Mouse (Mus musculus): Measurements from ENCODE around the gene Wfikkn1.

The Wfikkn1 gene

DNA sequence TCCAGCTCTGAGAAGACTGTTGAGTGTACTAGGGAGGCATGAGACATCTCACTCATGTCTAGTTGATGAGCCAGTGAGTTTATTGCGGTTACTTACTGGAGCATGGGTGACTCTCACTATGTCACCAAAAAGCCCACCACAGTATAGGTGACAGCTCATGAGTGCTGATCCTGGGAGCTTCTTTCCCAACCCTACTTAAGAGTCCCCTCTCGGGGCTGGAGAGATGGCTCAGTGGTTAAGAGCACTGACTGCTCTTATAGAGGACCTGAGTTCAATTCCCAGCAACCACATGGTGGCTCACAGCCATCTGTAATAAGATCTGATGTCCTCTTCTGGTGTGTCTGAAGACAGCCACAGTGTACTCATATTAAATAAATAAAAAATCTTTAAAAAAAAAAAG is 10.7 kb downstream of the Wfikkn1 start:
- DNase-seq (ENCODE audit: inconsistent age in 2 of 2, low spot score in 1 of 2): no peak

DNA sequence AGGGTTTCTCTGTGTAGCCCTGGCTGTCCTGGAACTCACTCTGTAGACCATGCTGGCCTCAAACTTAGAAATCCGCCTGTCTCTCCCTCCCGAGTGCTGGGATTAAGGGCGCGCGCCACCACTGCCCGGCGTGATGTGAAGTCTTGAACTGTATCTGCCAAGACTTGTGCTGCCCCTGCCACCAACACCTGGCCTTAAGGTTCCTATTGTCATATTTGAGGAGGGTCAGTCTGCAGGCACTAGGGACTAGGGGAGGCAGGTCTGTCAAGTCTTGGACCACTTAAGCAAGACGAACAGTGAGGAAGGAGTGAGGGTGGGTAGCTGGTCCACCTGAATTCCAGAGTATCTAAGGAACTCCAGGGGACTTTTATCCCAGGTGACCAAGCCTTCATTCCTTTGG is 11.2 kb downstream of the Wfikkn1 start:
- DNase-seq (ENCODE audit: inconsistent age in 2 of 2, low spot score in 1 of 2): peak in 1 of 2 experiments; percentile 57

DNA sequence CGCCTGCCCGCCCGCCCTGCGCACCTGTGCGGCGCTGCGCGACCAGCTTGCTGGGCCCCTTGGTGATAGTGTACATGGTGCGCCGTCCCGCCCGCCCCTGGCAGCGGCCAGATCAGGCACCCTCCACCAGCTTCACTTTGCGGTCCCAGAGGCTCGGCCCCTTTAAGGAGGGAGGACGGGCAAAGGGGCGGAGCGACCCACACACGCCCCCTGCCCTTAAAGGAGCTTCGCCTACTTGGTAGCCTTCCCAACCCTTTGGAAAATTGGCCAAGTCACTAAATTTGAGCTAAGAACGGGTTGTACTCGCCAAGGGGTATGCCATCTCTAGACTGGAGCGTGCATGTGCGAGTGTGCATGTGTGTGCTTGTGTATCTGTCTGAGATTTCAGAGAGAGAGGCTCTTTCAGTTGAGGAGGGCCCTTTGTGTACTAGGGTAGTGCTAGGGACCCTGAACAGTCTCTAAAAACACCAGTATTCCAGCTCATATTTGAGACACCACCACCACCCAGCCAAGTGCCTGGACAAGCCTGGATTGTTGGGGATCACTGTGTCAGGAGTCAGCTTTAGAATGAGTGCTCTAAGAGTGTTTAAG is 12.0 kb downstream of the Wfikkn1 start, which contains the start of gene Mcrip2:
TSS of gene Mcrip2 (minus strand) at position 164 of the 591 bp plus-strand sequence.
- peak; percentile 94 to 97 for DNase-seq (ENCODE audit: inconsistent age in 2 of 2, low spot score in 1 of 2)

DNA sequence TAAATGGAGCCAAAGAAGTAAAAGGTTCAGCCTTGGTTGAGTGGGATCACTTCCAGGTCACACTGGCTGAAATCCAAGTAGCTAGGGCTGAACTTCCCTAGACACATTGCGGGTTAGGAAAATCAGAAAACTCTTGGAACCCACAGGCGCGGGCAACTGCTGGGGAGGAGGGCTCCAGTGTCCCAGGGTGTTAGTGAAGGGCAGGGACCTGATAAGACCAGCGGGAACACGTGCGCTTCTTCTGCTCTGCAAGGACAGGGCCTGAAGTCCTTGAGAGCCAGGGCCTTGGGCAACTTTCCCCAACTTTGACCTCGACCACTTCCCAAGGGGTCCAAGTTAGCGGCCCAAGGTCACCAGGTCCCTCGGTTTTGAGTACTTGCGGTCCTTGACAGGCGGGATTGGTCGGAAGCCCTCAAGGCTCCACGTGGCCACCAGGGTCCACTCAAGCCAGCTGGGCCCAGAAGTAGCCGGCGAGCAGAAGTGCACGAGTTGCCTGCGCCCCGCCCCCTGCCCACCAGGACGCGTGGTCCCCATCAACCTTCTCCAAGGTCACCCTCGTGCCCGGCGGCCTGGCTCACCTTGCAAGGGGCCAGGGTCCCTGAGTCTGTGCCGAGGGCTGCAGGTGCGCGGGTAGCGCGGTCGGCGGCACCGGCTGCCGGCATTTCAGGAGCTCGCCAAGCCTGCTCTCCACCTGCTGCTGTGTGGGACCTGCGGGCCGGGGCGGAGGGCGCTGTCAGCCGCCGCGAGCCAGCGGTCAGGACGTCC is 12.6 kb downstream of the Wfikkn1 start:
- peak; percentile 89 to 96 for DNase-seq (ENCODE audit: inconsistent age in 2 of 2, low spot score in 1 of 2)

DNA sequence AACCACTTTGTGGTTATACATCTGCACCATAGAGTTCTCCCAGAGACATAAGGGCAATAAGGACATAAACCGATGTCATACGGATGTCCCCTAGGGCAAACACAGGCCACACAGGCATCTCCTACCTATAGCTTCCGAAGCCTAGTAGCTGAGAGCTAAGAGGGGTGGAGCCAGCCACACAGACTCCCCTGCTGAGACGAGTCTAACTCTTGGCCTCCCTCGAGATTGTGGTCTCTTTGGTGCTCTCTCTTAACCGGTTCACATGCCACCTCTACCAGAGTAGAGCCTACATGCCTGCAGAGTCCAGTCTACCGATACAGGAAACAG is 13.2 kb downstream of the Wfikkn1 start:
- DNase-seq (ENCODE audit: inconsistent age in 2 of 2, low spot score in 1 of 2): no peak

DNA sequence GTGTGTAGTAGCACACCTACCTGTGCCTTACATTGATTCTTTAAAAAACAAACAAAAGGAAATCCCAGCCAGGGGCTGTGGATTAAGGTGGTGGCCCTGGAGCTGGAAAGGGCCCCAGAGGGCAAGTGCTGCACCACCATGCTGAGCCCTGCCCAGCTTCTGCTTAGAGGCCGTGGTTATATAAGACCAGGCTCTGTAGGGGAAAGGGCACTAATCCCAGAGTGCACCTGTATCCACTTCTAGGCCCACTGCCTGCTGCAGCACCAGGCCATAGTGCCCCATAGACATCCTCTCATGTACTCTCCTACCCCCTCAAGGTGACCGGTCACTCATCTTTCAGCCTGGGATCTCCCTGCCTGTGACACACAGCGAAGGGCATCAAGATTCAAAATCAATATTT is 14.5 kb downstream of the Wfikkn1 start:
- DNase-seq (ENCODE audit: inconsistent age in 2 of 2, low spot score in 1 of 2): peak in 1 of 2 experiments; percentile 76

DNA sequence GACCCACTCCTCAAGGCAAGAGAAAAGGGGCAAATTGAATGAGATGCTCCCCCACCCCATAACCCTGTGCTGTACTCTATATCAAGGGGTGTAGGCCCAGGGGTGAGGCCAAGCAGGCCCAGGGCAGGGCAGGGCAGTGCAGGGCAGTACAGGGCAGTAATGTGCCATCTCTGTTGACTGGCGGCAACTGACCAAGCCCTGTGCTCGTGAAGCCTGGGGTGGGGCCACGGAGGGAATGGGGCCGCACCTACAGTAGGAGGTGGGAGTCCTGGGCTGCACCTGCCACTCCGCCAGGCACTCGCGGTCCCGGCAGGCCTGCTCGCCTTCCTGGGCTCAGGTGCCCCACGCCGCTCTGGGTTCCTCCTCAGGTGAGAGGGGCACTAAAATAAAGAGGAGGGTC is 15.4 kb downstream of the Wfikkn1 start:
- DNase-seq (ENCODE audit: inconsistent age in 2 of 2, low spot score in 1 of 2): peak; percentile 31 to 60

DNA sequence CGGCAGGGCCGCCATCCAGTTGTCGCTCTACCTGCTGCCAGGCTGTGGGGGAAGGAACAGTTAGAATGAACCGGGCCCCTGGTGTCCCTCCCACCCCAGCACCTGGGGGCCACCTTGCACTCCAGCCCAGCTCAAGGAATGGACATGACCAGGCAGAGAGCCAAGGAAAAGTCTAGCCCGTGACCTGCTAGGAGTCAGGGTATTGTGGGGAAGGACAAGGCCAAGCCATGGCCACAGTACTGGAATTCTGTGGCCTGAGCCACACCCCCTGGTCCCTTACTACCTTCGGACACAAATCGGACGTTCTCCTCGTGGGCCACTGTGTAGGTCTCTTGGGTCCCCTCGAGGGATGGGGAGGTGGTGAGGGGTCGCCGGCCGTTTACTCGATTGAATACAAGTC is 16.3 kb downstream of the Wfikkn1 start:
- DNase-seq (ENCODE audit: inconsistent age in 2 of 2, low spot score in 1 of 2): peak; percentile 39 to 81

DNA sequence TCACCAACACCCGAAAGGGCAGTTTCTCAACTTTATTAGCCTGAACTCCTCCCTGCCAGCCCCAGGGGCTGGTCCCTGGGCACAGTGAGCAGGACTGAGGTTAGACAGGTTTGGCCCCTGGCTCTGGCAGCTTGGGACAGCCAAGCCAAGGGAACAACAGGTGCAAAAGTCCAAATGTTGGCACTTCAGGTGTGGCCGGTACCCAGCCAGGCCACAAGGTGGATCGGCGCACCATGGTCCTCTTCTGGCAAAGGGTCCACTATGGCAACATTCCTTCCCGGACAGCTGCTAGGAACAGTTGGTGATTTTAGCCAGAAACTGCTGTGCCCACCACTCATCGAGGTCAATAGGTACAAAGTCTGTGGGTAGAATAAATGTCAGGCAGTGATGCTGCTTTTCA is 17.0 kb downstream of the Wfikkn1 start:
- peak in 1 of 2 experiments; percentile 54 for DNase-seq (ENCODE audit: inconsistent age in 2 of 2, low spot score in 1 of 2)

DNA sequence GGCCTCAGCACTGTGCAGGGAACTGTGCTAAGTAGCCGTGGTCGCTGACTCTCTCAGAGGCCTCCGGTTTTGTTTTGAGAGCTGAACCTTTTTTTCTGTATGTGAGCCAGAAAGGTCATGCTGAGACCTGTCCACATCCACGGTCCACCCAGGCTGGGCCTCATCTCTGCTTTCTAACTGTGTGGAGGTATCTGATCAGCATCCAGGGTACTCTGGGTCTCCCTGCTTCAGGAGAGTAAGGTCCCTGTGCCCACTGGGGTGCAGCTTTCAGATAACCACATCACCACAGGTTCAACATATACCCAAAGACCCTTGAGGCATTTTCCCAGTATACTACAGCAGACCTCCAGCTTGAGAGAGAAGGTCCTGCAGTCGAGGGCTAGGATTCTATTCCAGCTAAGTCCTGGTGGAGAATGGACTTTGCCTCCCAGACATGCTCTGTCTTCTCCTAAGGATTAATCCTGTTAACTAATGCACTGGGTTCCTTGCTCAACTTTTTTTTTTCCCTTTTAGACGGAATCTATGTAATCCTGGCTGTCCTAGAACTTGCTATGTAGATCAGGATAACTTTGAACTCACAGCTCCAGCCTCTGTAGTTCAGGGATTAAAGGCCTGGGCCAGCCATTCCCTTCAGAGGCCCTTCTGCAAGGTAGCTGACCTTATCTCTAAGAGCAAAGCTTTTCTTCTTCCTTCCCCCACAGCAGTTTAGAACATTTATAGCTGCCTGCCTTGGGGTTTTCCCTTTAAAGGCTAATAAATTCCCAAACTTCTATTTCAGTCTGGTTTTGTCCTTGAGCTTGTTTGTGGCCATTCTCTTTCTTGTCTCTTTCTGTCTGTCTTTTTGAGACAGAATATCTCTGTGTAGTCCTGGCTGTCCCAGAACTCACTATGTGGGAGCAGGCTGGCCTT is 18.7 kb downstream of the Wfikkn1 start:
- peak in 1 of 2 experiments; percentile 77 for DNase-seq (ENCODE audit: inconsistent age in 2 of 2, low spot score in 1 of 2)

DNA sequence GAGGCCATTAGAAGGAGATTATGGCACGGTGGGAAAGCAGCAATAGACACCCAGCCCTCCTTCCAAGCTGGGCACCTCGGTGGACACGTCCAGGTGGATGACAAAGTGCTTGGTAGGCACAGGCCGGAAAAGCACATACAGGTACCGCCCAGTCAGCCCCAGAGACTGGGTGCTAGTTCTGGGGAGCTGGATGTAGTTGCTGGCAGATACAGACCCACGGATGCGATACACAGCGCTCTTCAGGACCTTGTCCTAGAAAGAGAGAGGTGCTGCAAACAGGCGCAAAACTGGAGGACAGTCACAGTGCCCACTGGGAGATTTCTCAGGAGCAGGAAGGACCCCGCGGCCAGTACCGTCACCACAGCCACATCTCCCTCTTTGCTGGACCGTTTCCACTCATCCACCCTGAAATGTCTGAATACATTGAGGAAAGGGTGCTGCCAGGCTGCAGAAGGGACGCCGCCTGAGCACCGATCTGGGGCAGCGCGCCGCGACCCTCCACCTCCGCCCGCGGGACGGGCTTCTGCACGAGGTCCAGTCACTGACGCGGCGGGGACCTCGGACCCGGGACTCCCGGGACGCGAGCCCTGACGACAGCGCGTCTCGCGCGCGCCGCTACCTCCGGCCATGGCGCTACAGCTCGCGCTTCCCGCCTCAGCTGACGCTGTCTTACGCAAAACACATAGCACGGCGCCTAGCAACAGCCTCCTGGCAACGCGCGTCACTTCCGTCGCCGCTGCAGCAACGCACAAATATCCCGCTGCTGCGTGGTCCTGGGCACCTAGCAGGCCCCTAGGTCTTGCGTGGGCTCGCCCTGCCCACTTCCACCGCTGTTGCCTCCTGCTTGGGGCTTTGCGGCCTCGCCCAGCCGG is 19.6 kb downstream of the Wfikkn1 start, which contains the start of gene Wdr90:
TSS of gene Wdr90 (minus strand) at position 670 of the 872 bp plus-strand sequence.
- peak; percentile 94 to 97 for DNase-seq (ENCODE audit: inconsistent age in 2 of 2, low spot score in 1 of 2)

DNA sequence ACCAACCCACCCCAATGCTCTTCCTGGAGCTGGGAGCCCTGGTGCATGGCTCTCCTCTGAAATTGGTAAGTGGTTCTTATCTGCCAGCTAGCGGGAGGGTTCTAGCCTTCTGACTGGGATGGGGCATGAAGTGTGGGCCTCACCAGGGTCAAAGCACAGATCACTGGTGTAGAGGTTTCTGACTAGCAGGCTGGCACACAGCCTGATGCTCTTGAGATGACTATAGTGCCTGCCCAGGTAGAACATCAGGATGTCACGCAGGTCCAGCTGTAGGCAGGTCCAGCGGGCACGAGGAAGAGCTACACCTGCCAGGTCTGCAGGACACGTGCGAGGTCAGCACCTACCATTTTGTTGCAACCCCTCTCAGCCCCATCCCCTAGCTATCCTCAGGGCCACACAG is 20.4 kb downstream of the Wfikkn1 start:
- DNase-seq (ENCODE audit: inconsistent age in 2 of 2, low spot score in 1 of 2): peak in 1 of 2 experiments; percentile 36

DNA sequence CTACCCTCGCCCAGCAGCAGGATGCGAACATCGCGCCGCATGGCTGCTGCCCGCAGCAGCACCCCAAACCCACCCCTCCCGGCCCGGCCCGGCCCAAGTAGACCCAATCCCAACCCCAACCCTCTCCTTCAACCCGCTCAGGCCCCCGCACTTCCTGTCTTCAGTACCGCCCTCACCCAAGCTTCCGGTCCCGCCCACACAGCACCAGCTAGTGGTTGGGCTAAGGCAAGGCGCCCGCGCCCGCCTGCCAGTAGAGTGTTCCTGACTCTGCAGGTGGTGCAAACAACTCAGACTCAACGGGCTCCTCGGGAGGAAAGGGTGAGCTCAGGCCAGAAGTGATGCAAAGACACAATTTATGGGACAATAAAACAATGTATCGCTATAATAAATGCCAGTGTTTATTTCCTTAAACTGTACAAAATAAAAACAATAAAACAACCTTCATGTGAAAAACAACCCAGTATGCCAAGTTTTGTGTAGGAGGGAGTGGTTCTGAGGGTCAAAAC is 36.2 kb downstream of the Wfikkn1 start, which contains the start of gene Rhot2:
TSS of gene Rhot2 (minus strand) at position 456 of the 506 bp plus-strand sequence.
- DNase-seq (ENCODE audit: inconsistent age in 2 of 2, low spot score in 1 of 2): peak; percentile 96 to 98

DNA sequence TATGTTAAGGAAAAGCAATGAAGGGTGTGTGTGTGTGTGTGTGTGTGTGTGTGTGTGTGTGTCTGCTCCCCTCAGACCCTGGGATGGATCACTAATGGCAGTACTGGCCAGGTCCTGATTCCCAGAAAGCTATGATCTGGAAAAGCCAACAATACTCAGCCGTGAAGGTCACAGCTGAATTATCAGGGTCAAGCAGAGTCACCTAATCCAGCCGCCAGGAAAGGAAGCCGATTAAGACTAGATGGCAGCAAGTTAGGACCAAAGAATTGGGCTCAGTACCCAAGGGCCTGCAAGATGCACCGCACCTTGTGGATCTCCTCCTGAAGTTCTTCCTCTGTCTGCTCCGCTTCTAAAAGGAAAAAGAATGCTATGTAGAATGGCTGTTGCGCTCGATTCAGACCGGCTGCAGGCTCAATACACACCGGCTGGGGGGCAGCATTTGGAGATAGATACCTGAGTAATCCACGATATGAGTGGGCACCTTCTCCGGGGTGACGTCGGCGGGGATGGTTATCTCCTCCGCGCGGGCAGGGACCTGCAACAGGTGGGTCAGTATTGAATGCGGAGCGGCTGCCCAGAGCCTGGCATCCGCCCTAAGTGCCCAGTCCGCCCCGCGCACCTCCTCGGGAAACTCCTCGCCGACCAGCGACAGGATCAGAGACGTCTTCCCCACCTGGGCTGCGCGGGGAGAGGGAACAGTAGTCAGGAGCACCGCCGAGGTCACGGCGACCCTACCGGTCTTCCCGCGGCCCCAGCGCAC is 36.8 kb downstream of the Wfikkn1 start:
- DNase-seq (ENCODE audit: inconsistent age in 2 of 2, low spot score in 1 of 2): peak in 1 of 2 experiments; percentile 84

DNA sequence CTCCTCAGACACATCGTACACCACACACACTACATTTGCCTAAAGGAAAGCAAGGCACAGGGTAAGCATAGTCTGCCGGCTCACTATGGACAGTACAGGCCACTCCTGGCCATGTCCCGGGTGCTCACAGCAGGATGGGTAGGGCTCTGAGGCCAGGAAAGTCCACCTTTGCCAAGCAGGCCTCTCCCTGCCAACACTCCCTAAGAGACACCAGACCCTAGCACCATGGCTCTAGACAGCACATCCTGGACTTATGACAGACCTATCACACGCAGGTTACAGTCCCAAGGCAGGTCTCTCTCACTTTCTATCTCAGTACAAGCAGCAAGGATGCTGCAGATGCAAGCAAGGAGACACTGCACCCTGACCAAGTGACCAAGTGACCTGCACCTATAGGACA is 37.5 kb downstream of the Wfikkn1 start:
- no peak for DNase-seq (ENCODE audit: inconsistent age in 2 of 2, low spot score in 1 of 2)

DNA sequence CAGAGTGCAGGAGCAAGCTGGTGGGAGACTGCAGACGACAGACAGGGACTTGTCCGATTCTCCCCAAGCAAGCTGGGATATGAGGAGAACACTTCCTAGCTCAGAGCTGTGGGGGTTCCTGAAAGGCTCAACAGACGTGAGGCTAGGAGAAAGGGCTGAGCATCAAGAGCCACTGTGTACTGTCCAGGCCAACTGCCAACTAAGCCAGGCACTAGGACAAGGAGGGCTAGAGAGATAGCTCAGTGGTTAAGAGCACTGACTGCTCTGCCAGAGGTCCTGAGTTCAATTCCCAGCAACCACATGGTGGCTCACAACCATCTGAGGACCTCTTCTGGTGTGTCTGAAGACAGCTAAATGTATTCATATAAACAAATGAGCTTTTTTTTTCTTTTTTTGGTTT is 38.1 kb downstream of the Wfikkn1 start:
- no peak for DNase-seq (ENCODE audit: inconsistent age in 2 of 2, low spot score in 1 of 2)

DNA sequence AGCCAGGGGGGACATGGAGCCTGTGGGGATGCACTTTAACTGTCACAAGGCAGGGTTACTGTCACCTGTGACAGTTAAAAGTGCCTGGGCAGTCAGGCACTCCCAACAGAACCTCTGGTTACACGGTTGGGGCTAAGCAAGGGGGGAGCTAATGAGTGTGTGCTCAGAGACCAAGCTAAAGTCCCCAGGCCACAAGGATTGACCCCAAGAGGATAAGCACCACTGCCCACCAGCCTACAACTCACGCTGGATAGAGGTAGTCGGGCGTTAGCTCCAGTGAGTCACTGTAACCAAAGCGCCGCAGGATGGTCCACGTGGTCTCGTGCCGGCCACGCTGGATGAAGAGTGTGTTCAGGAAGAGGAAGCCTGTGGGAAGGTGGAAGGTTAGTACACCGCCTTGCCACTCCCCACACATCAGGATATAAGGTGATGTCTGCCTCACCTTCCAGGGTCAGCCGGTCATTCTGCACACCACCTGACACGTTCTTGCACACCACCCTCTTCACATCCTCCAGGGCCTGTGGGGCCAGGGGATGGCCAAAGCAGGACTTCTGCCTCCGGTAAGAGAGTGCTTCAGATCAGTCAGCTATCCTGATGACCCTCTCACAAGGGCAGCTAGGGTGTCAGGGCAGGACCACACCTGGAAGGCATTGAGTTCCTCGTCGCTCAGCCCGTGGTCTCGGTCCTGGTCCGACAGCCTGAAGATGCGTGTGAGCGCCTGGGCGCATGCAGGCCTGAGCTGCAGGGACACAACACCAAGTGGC is 39.4 kb downstream of the Wfikkn1 start, which contains the start of gene Gm20683:
TSS of gene Gm20683 (minus strand) at position 647 of the 764 bp plus-strand sequence.
- DNase-seq (ENCODE audit: inconsistent age in 2 of 2, low spot score in 1 of 2): peak in 1 of 2 experiments; percentile 14

DNA sequence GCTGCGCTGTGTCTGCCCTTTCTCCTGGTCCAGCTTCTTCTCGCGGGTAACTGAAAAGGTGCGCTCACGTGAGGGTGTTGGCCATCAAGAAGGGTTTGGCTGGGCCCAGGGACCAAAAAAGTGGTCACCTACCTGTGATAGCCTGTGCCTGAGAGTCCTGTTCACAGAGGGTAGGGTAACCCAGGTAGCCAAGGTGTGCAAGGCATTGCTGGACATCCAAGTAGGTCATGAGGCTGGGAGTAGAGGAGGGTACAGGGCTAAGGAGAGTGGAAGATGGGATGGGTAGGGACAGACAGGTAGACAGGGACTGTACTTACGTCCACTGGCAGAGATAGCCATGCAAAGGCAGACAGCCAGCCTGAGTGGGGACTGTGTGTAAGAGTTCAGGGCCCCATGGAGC is 40.1 kb downstream of the Wfikkn1 start:
- no peak for DNase-seq (ENCODE audit: inconsistent age in 2 of 2, low spot score in 1 of 2)
